Mouse (Mus musculus): ENCODE results near the gene Mllt11. TPM values are rescaled to one million over a fixed set of nuclear protein-coding genes. Genes with fewer than 3 reads are reported as not detected.

The Mllt11 gene
- polyA plus RNA-seq (2014; fragmentation: Nextera tagmentation; extraction: Ambion mirVana), result 444 and 548 TPM in 2 replicates

GRCm38 (mm10) chr3:95231298-95232221 is at the start of gene Mllt11:
Mllt11 (minus strand) TSS chr3:95232171.
- no peak for ATAC-seq
- 72% methylated on average over 13 of the region's 13 CpGs for WGBS

GRCm38 (mm10) chr3:95281216-95282126 is 49.5 kb upstream of the Mllt11 start, which contains the start of the genes Mindy1 and Prune1:
Mindy1 (plus strand) TSS chr3:95281345.
Prune1 (minus strand) TSS chr3:95282076.
- Histone ChIP-seq H3K36me3 (ENCODE audit: control insufficient read depth, insufficient read depth, low read length) (0 out of 2 replicates have a peak, but pooled peaks cover 3% of the 10 kb centered on the region), H3K9ac (ENCODE audit: low read length) (peak within 1 kb of the TSS; percentile 87), H3K27me3 (replicated peaks; ENCODE audit: control insufficient read depth, insufficient read depth, low read length) (no peaks in the 10 kb centered on the region), H3K9me3 (replicated peaks; ENCODE audit: control insufficient read depth, low read length) (no peaks in the 10 kb centered on the region), H3K4me3 (ENCODE audit: low read depth, low read length) (peak within 1 kb of the TSS; percentile 67), H3K27ac (ENCODE audit: low read depth, low read length) (peak within 1 kb of the TSS; percentile 95), H3K4me2 (ENCODE audit: low read length) (peak within 1 kb of the TSS; percentile 63), H3K4me1 (ENCODE audit: control insufficient read depth, insufficient read depth, low read length) (peaks cover 11% of the 10 kb centered on the region)
- peak; percentile 99 for DNase-seq (ENCODE audit: low spot score)
- WGBS, result under 1% methylated on average over 53 of the region's 53 CpGs
- peak; percentile 94 for ATAC-seq

More at GRCm38 (mm10) chr3:95231298-95232221, at the start of gene Mllt11:
- peak within 1 kb of the TSS; percentile 89 for H3K4me3 ChIP-seq (ENCODE audit: low read depth, low read length)
- no peak for DNase-seq (ENCODE audit: low spot score)
- H3K9me3 ChIP-seq (replicated peaks; ENCODE audit: control insufficient read depth, low read length), result no peaks in the 10 kb centered on the region
- peaks cover 50% of the 10 kb centered on the region for H3K36me3 ChIP-seq (ENCODE audit: control insufficient read depth, insufficient read depth, low read length)
- no peaks in the 10 kb centered on the region for H3K27me3 ChIP-seq (replicated peaks; ENCODE audit: control insufficient read depth, insufficient read depth, low read length)
- peak within 1 kb of the TSS; percentile 86 for H3K4me2 ChIP-seq (ENCODE audit: low read length)
- peak within 1 kb of the TSS; percentile 98 for H3K27ac ChIP-seq (ENCODE audit: low read depth, low read length)
- peaks cover 22% of the 10 kb centered on the region for H3K4me1 ChIP-seq (ENCODE audit: control insufficient read depth, insufficient read depth, low read length)
- peak within 1 kb of the TSS; percentile 91 for H3K9ac ChIP-seq (ENCODE audit: low read length)

- peak overlapping the region; percentile 63 for H3K4me2 ChIP-seq (ENCODE audit: low read length)
- no peak for ATAC-seq
- no peak overlapping the region; the same call in none of the 2 replicates for H3K27ac ChIP-seq (ENCODE audit: low read depth, low read length)
- H3K9me3 ChIP-seq (replicated peaks; ENCODE audit: control insufficient read depth, low read length), result no peaks in the 10 kb centered on the region
- peaks cover 11% of the 10 kb centered on the region for H3K4me1 ChIP-seq (ENCODE audit: control insufficient read depth, insufficient read depth, low read length)
- peak overlapping the region; percentile 67 for H3K4me3 ChIP-seq (ENCODE audit: low read depth, low read length)
- 34% methylated on average over 8 of the region's 8 CpGs for WGBS
- no peaks in the 10 kb centered on the region for H3K27me3 ChIP-seq (replicated peaks; ENCODE audit: control insufficient read depth, insufficient read depth, low read length)
- peak overlapping the region; percentile 73 for H3K9ac ChIP-seq (ENCODE audit: low read length)
- DNase-seq (ENCODE audit: low spot score), result peak; percentile 35
- 0 out of 2 replicates have a peak, but pooled peaks cover 3% of the 10 kb centered on the region for H3K36me3 ChIP-seq (ENCODE audit: control insufficient read depth, insufficient read depth, low read length)
Measured at GRCm38 (mm10) chr3:95280747-95281146, 48.8 kb upstream of the Mllt11 start.

- Histone ChIP-seq H3K27ac (ENCODE audit: low read depth, low read length) (no peak overlapping the region), H3K4me2 (ENCODE audit: low read length) (no peak overlapping the region), H3K9me3 (replicated peaks; ENCODE audit: control insufficient read depth, low read length) (no peaks in the 10 kb centered on the region), H3K4me1 (ENCODE audit: control insufficient read depth, insufficient read depth, low read length) (no peaks in the 10 kb centered on the region; the same call in 1 of the 2 replicates), H3K9ac (ENCODE audit: low read length) (no peak overlapping the region), H3K27me3 (replicated peaks; ENCODE audit: control insufficient read depth, insufficient read depth, low read length) (no peaks in the 10 kb centered on the region), H3K36me3 (ENCODE audit: control insufficient read depth, insufficient read depth, low read length) (0 out of 2 replicates have a peak, but pooled peaks cover 3% of the 10 kb centered on the region), H3K4me3 (ENCODE audit: low read depth, low read length) (no peak overlapping the region)
- whole genome bisulfite sequencing, result 92% methylated on average over 1 of the region's 1 CpGs
- ATAC-seq (no peak), DNase-seq (ENCODE audit: low spot score) (no peak)
Measured at GRCm38 (mm10) chr3:95277149-95277551, 45.2 kb upstream of the Mllt11 start.

DNA sequence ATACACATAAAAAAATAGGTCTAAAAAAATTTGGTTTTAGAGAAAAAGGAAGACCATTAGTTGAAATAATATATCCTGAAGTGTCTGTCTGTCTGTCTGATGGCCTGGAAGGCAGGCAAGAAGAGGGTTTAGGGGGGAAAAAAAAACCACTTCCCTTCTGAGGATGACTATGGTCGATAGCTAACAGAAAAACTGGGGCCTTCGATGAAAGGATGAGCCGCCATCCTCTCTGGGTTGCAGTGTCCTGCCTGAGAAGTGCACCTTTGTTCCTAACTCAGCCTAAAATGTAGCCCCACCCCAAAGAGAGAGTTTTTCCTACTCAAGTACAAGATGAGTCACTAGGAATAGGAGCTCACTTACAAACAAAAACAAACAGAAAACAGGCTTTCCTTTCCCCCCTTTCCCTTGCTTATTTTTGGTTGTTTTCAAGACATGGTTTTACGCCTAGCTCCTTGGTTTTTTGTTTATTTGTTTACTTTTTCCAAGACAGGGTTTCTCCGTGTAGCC is 44.5 kb upstream of the Mllt11 start:
- no peak overlapping the region for H3K4me2 ChIP-seq (ENCODE audit: low read length)
- DNase-seq (ENCODE audit: low spot score), result no peak

DNA sequence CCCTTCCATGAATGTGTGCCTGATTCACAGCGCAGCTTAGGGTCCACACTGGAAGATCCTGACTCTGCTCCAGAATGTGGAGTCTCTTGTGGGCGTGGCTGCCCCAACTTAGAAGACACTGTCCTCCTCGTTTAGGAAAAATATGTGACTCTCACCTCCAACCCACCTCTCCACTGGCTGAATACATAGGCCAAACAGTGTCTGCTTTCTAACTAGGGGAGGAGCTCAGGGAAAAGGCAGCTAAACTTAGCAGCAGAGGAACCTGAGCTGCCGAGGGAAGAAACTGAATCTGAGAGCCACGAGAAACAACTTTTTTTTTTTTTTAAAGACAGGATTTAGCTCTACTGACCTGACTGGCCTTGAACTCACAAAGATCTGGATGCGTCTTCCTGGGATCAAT is 43.2 kb upstream of the Mllt11 start:
- 83% methylated on average over 6 of the region's 6 CpGs for WGBS
- H3K27ac ChIP-seq (ENCODE audit: low read depth, low read length), result no peak overlapping the region
- DNase-seq (ENCODE audit: low spot score) (no peak), ATAC-seq (no peak)
- H3K4me1 ChIP-seq (ENCODE audit: control insufficient read depth, insufficient read depth, low read length), result no peaks in the 10 kb centered on the region
- H3K4me2 ChIP-seq (ENCODE audit: low read length), result no peak overlapping the region
- H3K9me3 ChIP-seq (replicated peaks; ENCODE audit: control insufficient read depth, low read length), result no peaks in the 10 kb centered on the region
- H3K27me3 ChIP-seq (replicated peaks; ENCODE audit: control insufficient read depth, insufficient read depth, low read length), result no peaks in the 10 kb centered on the region
- no peak overlapping the region for H3K9ac ChIP-seq (ENCODE audit: low read length)
- H3K4me3 ChIP-seq (ENCODE audit: low read depth, low read length), result no peak overlapping the region
- 0 out of 2 replicates have a peak, but pooled peaks cover 3% of the 10 kb centered on the region for H3K36me3 ChIP-seq (ENCODE audit: control insufficient read depth, insufficient read depth, low read length)

More for the DNA sequence above, 44.5 kb upstream of the Mllt11 start:
- H3K9ac ChIP-seq (ENCODE audit: low read length), result no peak overlapping the region
- no peaks in the 10 kb centered on the region for H3K4me1 ChIP-seq (ENCODE audit: control insufficient read depth, insufficient read depth, low read length)
- ATAC-seq, result no peak
- WGBS, result 81% methylated on average over 5 of the region's 5 CpGs
- H3K27me3 ChIP-seq (replicated peaks; ENCODE audit: control insufficient read depth, insufficient read depth, low read length), result no peaks in the 10 kb centered on the region
- no peak overlapping the region for H3K27ac ChIP-seq (ENCODE audit: low read depth, low read length)
- 0 out of 2 replicates have a peak, but pooled peaks cover 3% of the 10 kb centered on the region for H3K36me3 ChIP-seq (ENCODE audit: control insufficient read depth, insufficient read depth, low read length)
- no peaks in the 10 kb centered on the region for H3K9me3 ChIP-seq (replicated peaks; ENCODE audit: control insufficient read depth, low read length)
- no peak overlapping the region for H3K4me3 ChIP-seq (ENCODE audit: low read depth, low read length)

GRCm38 (mm10) chr3:95274453-95274852 is 42.5 kb upstream of the Mllt11 start:
- ATAC-seq, result no peak
- H3K36me3 ChIP-seq (ENCODE audit: control insufficient read depth, insufficient read depth, low read length), result 0 out of 2 replicates have a peak, but pooled peaks cover 3% of the 10 kb centered on the region
- H3K9ac ChIP-seq (ENCODE audit: low read length), result no peak overlapping the region
- WGBS, result 98% methylated on average over 4 of the region's 4 CpGs
- no peaks in the 10 kb centered on the region for H3K4me1 ChIP-seq (ENCODE audit: control insufficient read depth, insufficient read depth, low read length)
- no peaks in the 10 kb centered on the region for H3K9me3 ChIP-seq (replicated peaks; ENCODE audit: control insufficient read depth, low read length)
- DNase-seq (ENCODE audit: low spot score), result no peak
- H3K27me3 ChIP-seq (replicated peaks; ENCODE audit: control insufficient read depth, insufficient read depth, low read length), result no peaks in the 10 kb centered on the region
- no peak overlapping the region for H3K27ac ChIP-seq (ENCODE audit: low read depth, low read length)
- no peak overlapping the region for H3K4me3 ChIP-seq (ENCODE audit: low read depth, low read length)
- H3K4me2 ChIP-seq (ENCODE audit: low read length), result no peak overlapping the region

DNA sequence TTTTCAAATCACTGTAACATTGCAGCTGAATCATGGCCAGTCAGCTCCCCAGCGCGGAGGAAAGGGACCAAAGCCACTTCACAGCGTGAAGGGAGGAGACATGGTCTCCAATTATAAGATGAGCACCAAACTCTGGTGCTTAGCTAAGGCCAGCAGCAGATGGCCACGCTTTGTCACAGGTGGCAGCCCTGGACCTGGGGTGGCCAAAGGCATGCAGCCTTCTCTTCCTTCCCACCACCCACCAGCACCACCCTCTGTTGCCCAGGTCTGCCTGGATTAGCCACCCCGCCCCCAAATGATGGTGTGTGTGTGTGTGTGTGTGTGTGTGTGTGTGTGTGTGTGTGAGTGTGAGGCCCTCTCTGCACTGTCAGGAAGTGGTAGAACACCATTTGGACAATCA is 41.5 kb upstream of the Mllt11 start:
- Histone ChIP-seq H3K27ac (ENCODE audit: low read depth, low read length) (no peak overlapping the region), H3K9me3 (replicated peaks; ENCODE audit: control insufficient read depth, low read length) (no peaks in the 10 kb centered on the region), H3K36me3 (ENCODE audit: control insufficient read depth, insufficient read depth, low read length) (peaks cover 9% of the 10 kb centered on the region; the same call in 1 of the 2 replicates), H3K9ac (ENCODE audit: low read length) (no peak overlapping the region), H3K27me3 (replicated peaks; ENCODE audit: control insufficient read depth, insufficient read depth, low read length) (no peaks in the 10 kb centered on the region), H3K4me3 (ENCODE audit: low read depth, low read length) (no peak overlapping the region), H3K4me2 (ENCODE audit: low read length) (no peak overlapping the region), H3K4me1 (ENCODE audit: control insufficient read depth, insufficient read depth, low read length) (no peaks in the 10 kb centered on the region)
- WGBS, result 91% methylated on average over 5 of the region's 5 CpGs
- DNase-seq (ENCODE audit: low spot score) (no peak), ATAC-seq (no peak)
